Mouse (Mus musculus): ENCODE measurements around the gene Elovl7.

Gene Elovl7

GRCm38 (mm10) chr13:108241715-108242114, 27.5 kb downstream of the Elovl7 start:
- no peak for DNase-seq (ENCODE audit: low read depth, low spot score)

GRCm38 (mm10) chr13:108245086-108245697, 31.0 kb downstream of the Elovl7 start:
- DNase-seq (ENCODE audit: low read depth, low spot score), result no peak

GRCm38 (mm10) chr13:108251106-108251505, 36.9 kb downstream of the Elovl7 start:
- no peak for DNase-seq (ENCODE audit: low read depth, low spot score)

- no peak for DNase-seq (ENCODE audit: low read depth, low spot score)
Measured at GRCm38 (mm10) chr13:108253977-108254376, 39.8 kb downstream of the Elovl7 start.

- no peak for DNase-seq (ENCODE audit: low read depth, low spot score)
Measured at GRCm38 (mm10) chr13:108263042-108263441, 48.8 kb downstream of the Elovl7 start.

- no peak for DNase-seq (ENCODE audit: low read depth, low spot score)
Measured at GRCm38 (mm10) chr13:108265394-108265793, 51.2 kb downstream of the Elovl7 start.

- DNase-seq (ENCODE audit: low read depth, low spot score), result no peak
Measured at GRCm38 (mm10) chr13:108267841-108268634, 53.8 kb downstream of the Elovl7 start.

- no peak for DNase-seq (ENCODE audit: low read depth, low spot score)
Measured at GRCm38 (mm10) chr13:108271458-108272148, 57.4 kb downstream of the Elovl7 start.

- no peak for DNase-seq (ENCODE audit: low read depth, low spot score)
Measured at GRCm38 (mm10) chr13:108272332-108272731, 58.1 kb downstream of the Elovl7 start.

- DNase-seq (ENCODE audit: low read depth, low spot score), result no peak
Measured at GRCm38 (mm10) chr13:108273034-108273433, 58.8 kb downstream of the Elovl7 start.

- peak; percentile 23 for DNase-seq (ENCODE audit: low read depth, low spot score)
Measured at GRCm38 (mm10) chr13:108273456-108273855, 59.3 kb downstream of the Elovl7 start.

GRCm38 (mm10) chr13:108276561-108276960, 62.4 kb downstream of the Elovl7 start:
- DNase-seq (ENCODE audit: low read depth, low spot score), result no peak

- DNase-seq (ENCODE audit: low read depth, low spot score), result no peak
Measured at GRCm38 (mm10) chr13:108277320-108277719, 63.1 kb downstream of the Elovl7 start.

- no peak for DNase-seq (ENCODE audit: low read depth, low spot score)
Measured at GRCm38 (mm10) chr13:108278592-108278991, 64.4 kb downstream of the Elovl7 start.

GRCm38 (mm10) chr13:108284312-108284711, 70.1 kb downstream of the Elovl7 start:
- no peak for DNase-seq (ENCODE audit: low read depth, low spot score)

GRCm38 (mm10) chr13:108287953-108288352, 73.7 kb downstream of the Elovl7 start:
- DNase-seq (ENCODE audit: low read depth, low spot score), result no peak

- DNase-seq (ENCODE audit: low read depth, low spot score), result no peak
Measured at GRCm38 (mm10) chr13:108289436-108289835, 75.2 kb downstream of the Elovl7 start.

- DNase-seq (ENCODE audit: low read depth, low spot score), result no peak
Measured at GRCm38 (mm10) chr13:108290314-108290713, 76.1 kb downstream of the Elovl7 start.

GRCm38 (mm10) chr13:108297350-108298093, 83.3 kb downstream of the Elovl7 start:
- peak; percentile 53 for DNase-seq (ENCODE audit: low read depth, low spot score)

GRCm38 (mm10) chr13:108298241-108298640, 84.0 kb downstream of the Elovl7 start:
- DNase-seq (ENCODE audit: low read depth, low spot score), result no peak

- peak; percentile 30 for DNase-seq (ENCODE audit: low read depth, low spot score)
Measured at GRCm38 (mm10) chr13:108300346-108300950, 86.2 kb downstream of the Elovl7 start.
